Mouse (Mus musculus): ENCODE data around the gene Cemip. TPM values are rescaled to one million over a fixed set of nuclear protein-coding genes. Genes with fewer than 3 reads are reported as not detected.

Gene Cemip
- polyA plus RNA-seq, 1 experiment from 2014 or later, result 0.17 TPM

- Histone ChIP-seq H3K9ac (ENCODE audit: low read depth, low read length) (no peak overlapping the region), H3K4me2 (ENCODE audit: low read length) (no peak overlapping the region), H3K4me1 (replicated peaks; ENCODE audit: insufficient read depth, low read length) (peaks cover 40% of the 10 kb centered on the region), H3K9me3 (replicated peaks; ENCODE audit: low read length) (no peaks in the 10 kb centered on the region), H3K27me3 (ENCODE audit: insufficient read depth, low read length) (no peaks in the 10 kb centered on the region), H3K4me3 (replicated peaks; ENCODE audit: low read depth, low read length) (no peak overlapping the region), H3K27ac (no peak overlapping the region), H3K36me3 (ENCODE audit: insufficient read depth, low read length) (0 out of 2 replicates have a peak, but pooled peaks cover 4% of the 10 kb centered on the region)
- ATAC-seq (replicated peaks; ENCODE audit: low FRiP score, low read depth), result no peak
- TF ChIP-seq CTCF (IDR thresholded peaks at IDR 0.05; ENCODE audit: low read depth), result no peak
- DNase-seq (ENCODE audit: low spot score), result no peak
- WGBS, result 73% methylated on average over 3 of the region's 3 CpGs
Observed at GRCm38 (mm10) chr7:84121778-84122177, 35.5 kb upstream of the Cemip start.

- Histone ChIP-seq H3K4me2 (ENCODE audit: low read length) (no peak overlapping the region), H3K9ac (ENCODE audit: low read depth, low read length) (no peak overlapping the region), H3K4me1 (replicated peaks; ENCODE audit: insufficient read depth, low read length) (peaks cover 44% of the 10 kb centered on the region), H3K27ac (peak overlapping the region; percentile 21; the same call in 1 of the 2 replicates), H3K4me3 (replicated peaks; ENCODE audit: low read depth, low read length) (no peak overlapping the region), H3K27me3 (ENCODE audit: insufficient read depth, low read length) (no peaks in the 10 kb centered on the region), H3K36me3 (ENCODE audit: insufficient read depth, low read length) (no peaks in the 10 kb centered on the region), H3K9me3 (replicated peaks; ENCODE audit: low read length) (no peaks in the 10 kb centered on the region)
- no peak for ATAC-seq (replicated peaks; ENCODE audit: low FRiP score, low read depth)
- 41% methylated on average over 5 of the region's 5 CpGs for WGBS
- DNase-seq (ENCODE audit: low spot score), result no peak
- no peak for TF ChIP-seq CTCF (IDR thresholded peaks at IDR 0.05; ENCODE audit: low read depth)
Observed at GRCm38 (mm10) chr7:84120142-84120760, 33.9 kb upstream of the Cemip start.

GRCm38 (mm10) chr7:84119216-84120105, 33.2 kb upstream of the Cemip start:
- no peak for ATAC-seq (replicated peaks; ENCODE audit: low FRiP score, low read depth)

GRCm38 (mm10) chr7:84117543-84118122, 31.3 kb upstream of the Cemip start:
- Histone ChIP-seq H3K27me3 (ENCODE audit: insufficient read depth, low read length) (no peaks in the 10 kb centered on the region), H3K4me3 (replicated peaks; ENCODE audit: low read depth, low read length) (no peak overlapping the region), H3K36me3 (ENCODE audit: insufficient read depth, low read length) (peaks cover 12% of the 10 kb centered on the region; the same call in 1 of the 2 replicates), H3K4me2 (ENCODE audit: low read length) (no peak overlapping the region), H3K9ac (ENCODE audit: low read depth, low read length) (no peak overlapping the region), H3K9me3 (replicated peaks; ENCODE audit: low read length) (no peaks in the 10 kb centered on the region), H3K4me1 (replicated peaks; ENCODE audit: insufficient read depth, low read length) (peaks cover 41% of the 10 kb centered on the region), H3K27ac (no peak overlapping the region)
- no peak for TF ChIP-seq CTCF (IDR thresholded peaks at IDR 0.05; ENCODE audit: low read depth)
- DNase-seq (ENCODE audit: low spot score) (no peak), ATAC-seq (replicated peaks; ENCODE audit: low FRiP score, low read depth) (peak; percentile 55)
- WGBS, result 66% methylated on average over 6 of the region's 6 CpGs

More at GRCm38 (mm10) chr7:84119216-84120105, 33.2 kb upstream of the Cemip start:
- Histone ChIP-seq H3K27me3 (ENCODE audit: insufficient read depth, low read length) (no peaks in the 10 kb centered on the region), H3K4me3 (replicated peaks; ENCODE audit: low read depth, low read length) (no peak overlapping the region), H3K4me2 (ENCODE audit: low read length) (no peak overlapping the region), H3K27ac (peak overlapping the region; percentile 25), H3K4me1 (replicated peaks; ENCODE audit: insufficient read depth, low read length) (peaks cover 44% of the 10 kb centered on the region), H3K9ac (ENCODE audit: low read depth, low read length) (no peak overlapping the region), H3K36me3 (ENCODE audit: insufficient read depth, low read length) (no peaks in the 10 kb centered on the region), H3K9me3 (replicated peaks; ENCODE audit: low read length) (no peaks in the 10 kb centered on the region)
- DNase-seq (ENCODE audit: low spot score), result peak; percentile 57
- TF ChIP-seq CTCF (IDR thresholded peaks at IDR 0.05; ENCODE audit: low read depth), result no peak
- WGBS, result 39% methylated on average over 12 of the region's 12 CpGs

DNA sequence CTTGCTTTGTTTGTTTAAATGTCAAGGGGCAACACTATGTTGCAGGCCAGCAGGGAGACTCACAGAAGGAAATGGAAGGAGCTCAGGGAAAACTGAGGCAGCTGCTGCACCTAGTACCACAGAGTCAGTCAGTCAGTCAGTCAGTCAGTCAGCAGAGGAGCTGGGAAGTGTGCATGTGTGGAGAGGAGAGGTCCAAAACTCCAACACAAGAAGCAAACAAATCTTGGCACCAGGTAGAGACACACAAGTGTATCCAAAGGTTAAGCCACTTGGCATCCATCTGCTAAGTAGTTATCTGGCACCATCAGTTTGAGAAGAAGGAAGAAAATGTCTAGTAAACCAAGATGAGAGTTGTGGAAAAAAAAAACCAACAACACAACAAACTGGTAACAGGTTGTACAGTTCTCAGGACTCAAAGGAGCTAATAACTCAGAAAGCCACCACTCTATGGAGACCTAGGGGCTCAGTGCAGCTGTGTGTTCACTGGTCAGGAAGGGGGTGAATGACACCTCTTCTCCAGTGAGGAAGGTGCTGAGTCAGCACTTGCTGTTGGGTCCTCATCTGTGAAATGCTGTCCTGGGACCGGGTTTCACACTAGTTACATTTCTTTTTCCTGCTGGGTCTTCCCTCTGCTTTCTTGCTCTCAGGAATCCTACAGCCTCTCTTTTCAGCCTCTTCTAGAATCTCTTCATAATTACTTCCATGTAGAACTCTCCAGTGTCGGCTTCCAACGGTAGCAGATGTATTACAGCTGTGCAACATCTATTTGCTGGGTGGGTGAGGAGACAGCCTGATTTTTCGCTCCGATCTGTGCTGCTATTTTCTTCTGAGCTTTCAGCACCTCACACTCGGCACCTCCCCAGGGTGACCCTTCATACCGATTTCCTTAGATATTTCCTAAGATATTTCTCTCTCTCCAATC, 30.6 kb upstream of the Cemip start:
- Histone ChIP-seq H3K4me1 (replicated peaks; ENCODE audit: insufficient read depth, low read length) (peaks cover 42% of the 10 kb centered on the region), H3K9me3 (replicated peaks; ENCODE audit: low read length) (no peaks in the 10 kb centered on the region), H3K27ac (no peak overlapping the region), H3K27me3 (ENCODE audit: insufficient read depth, low read length) (no peaks in the 10 kb centered on the region), H3K36me3 (ENCODE audit: insufficient read depth, low read length) (peaks cover 15% of the 10 kb centered on the region; the same call in 1 of the 2 replicates), H3K4me3 (replicated peaks; ENCODE audit: low read depth, low read length) (no peak overlapping the region), H3K4me2 (ENCODE audit: low read length) (no peak overlapping the region), H3K9ac (ENCODE audit: low read depth, low read length) (no peak overlapping the region)
- ATAC-seq (replicated peaks; ENCODE audit: low FRiP score, low read depth) (no peak), DNase-seq (ENCODE audit: low spot score) (peak; percentile 55)
- WGBS, result 45% methylated on average over 7 of the region's 7 CpGs
- no peak for TF ChIP-seq CTCF (IDR thresholded peaks at IDR 0.05; ENCODE audit: low read depth)

Data from kidney, postnatal 0 days (tissue).